Mouse (Mus musculus) CH12.LX (cell line): ENCODE measurements around the gene Pam.

Source experiments
- CHD2 ChIP-seq: IDR thresholded peaks from 2 replicates; pipeline ENCODE4 v1.6.1; 2011; ENCODE audit warnings: low read length, improper control_type of control experiment
- CTCF ChIP-seq, 2 experiments: IDR thresholded peaks in 1 of 2; conservative IDR thresholded peaks in 1 of 2; 2 replicates each; pipeline ENCODE4 v1.5.1; 2011 to 2012; ENCODE audit warnings: low read depth in 2 of 2, low read length in 2 of 2, improper control_type of control experiment in 1 of 2, inconsistent platforms in 1 of 2, mild to moderate bottlenecking in 1 of 2, moderate library complexity in 1 of 2
- EP300 ChIP-seq: IDR thresholded peaks from 2 replicates; pipeline ENCODE4 v1.6.1; 2011; ENCODE audit warnings: low read length, improper control_type of control experiment
- GABPA ChIP-seq: IDR thresholded peaks from 2 replicates; pipeline ENCODE4 v1.6.1; 2012; ENCODE audit warnings: low read depth, low read length, improper control_type of control experiment, inconsistent platforms; ENCODE audit not compliant: insufficient replicate concordance
- MAFK ChIP-seq: IDR thresholded peaks from 2 replicates; pipeline ENCODE4 v1.6.1; 2011; ENCODE audit warnings: low read length, improper control_type of control experiment; ENCODE audit not compliant: insufficient replicate concordance
- NELFE ChIP-seq: IDR thresholded peaks from 2 replicates; pipeline ENCODE4 v1.6.1; 2011; ENCODE audit warnings: low read depth, low read length, improper control_type of control experiment
- NRF1 ChIP-seq: IDR thresholded peaks from 2 replicates; pipeline ENCODE4 v1.6.1; 2014; ENCODE audit warnings: low read depth, mild to moderate bottlenecking, inconsistent platforms, low read length, improper control_type of control experiment, moderate library complexity
- POLR2A ChIP-seq: IDR thresholded peaks from 2 replicates; pipeline ENCODE4 v1.6.1; 2011; ENCODE audit warnings: low read depth, mild to moderate bottlenecking, improper control_type of control experiment, low read length
- POLR2AphosphoS2 ChIP-seq: IDR thresholded peaks from 2 replicates; pipeline ENCODE4 v1.6.1; 2011; ENCODE audit warnings: low read depth, low read length, improper control_type of control experiment
- SIN3A ChIP-seq: IDR thresholded peaks from 2 replicates; pipeline ENCODE4 v1.6.1; 2012; ENCODE audit warnings: low read length, improper control_type of control experiment, inconsistent platforms
- ZMIZ1 ChIP-seq: IDR thresholded peaks from 2 replicates; pipeline ENCODE4 v1.6.1; 2012; ENCODE audit warnings: low read depth, mild to moderate bottlenecking, inconsistent platforms, low read length, improper control_type of control experiment
- ZNF384 ChIP-seq: IDR thresholded peaks from 2 replicates; pipeline ENCODE4 v1.6.1; 2012; ENCODE audit warnings: low read depth, low read length, improper control_type of control experiment, inconsistent platforms

DNA sequence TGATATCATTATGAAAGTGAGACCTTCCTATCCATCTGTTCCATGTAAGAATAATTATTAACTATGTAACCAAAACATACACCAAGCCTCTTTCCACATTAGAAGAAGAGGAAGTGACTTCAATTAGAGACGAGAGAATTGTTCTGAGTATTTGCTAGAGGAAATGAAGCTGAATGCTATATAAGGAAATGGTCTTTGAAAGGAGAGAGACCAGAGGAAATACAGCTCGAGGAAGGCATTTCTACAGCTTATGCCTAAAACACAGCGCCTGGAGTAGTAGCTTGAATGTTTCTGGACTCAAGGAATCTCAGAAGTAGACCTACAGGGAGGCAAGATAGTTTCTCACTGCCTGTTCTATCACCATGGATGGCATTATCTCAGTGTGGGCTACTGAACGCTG, 35.8 kb upstream of the Pam start:
- TF ChIP-seq GABPA (no peak), ZMIZ1 (no peak), SIN3A (no peak), EP300 (no peak), NELFE (no peak), POLR2A (no peak), CHD2 (no peak), POLR2AphosphoS2 (no peak), CTCF (conservative IDR thresholded peaks at IDR 0.05 in 1 of 2, IDR thresholded peaks at IDR 0.05 in 1 of 2; ENCODE audit: low read depth in 2 of 2, low read length in 2 of 2) (no peak), MAFK (no peak), ZNF384 (no peak), NRF1 (no peak)
